ENCODE assay signal across 8 mouse cellular contexts in the genomic region with DNA sequence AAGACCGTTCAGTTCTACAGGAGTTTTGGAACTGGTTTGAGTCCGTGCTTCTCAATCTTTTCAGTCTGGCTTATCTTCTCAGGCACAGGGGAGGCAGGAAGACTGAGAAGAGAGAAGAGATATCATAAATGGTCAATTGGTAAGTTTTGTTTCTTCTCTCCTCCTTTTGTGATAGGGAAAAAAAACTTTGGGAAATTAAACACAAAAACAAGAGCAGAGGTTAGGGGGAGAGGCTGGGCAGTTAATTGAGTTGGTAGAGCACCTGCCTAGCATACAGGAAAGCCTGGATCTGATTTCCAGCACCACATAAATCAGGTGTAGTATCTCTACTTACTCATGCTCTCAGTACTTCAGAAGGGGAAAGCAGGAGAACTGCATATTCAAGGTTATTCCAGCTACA. TPM values are rescaled to one million over a fixed set of nuclear protein-coding genes. Genes with fewer than 3 reads are reported as not detected.
DNase-seq lines count a peak whose midpoint lies in the region; ATAC-seq and TF ChIP-seq lines count a peak whose summit lies in the region.

A gene (minus strand): TSS at position 101 of the 400 bp plus-strand sequence.

- peak within 1 kb of the TSS; percentile 72 for H3K27ac ChIP-seq in spleen, adult 2 months (ENCODE audit: insufficient read depth, low read length)
- H3K27ac ChIP-seq in hindbrain, postnatal 0 days: no peak within 1 kb of the TSS
- no peak within 1 kb of the TSS for H3K27ac ChIP-seq in midbrain, embryonic 16.5 days (ENCODE audit: low read length)

- no peak within 1 kb of the TSS for H3K4me3 ChIP-seq in spleen, adult 2 months (ENCODE audit: extremely low read depth, insufficient read depth, insufficient read length)
- no peak within 1 kb of the TSS for H3K4me3 ChIP-seq in hindbrain, postnatal 0 days (ENCODE audit: low read length)
- H3K4me3 ChIP-seq in midbrain, embryonic 16.5 days (ENCODE audit: low read depth, low read length): no peak within 1 kb of the TSS

- H3K9me3 ChIP-seq in hindbrain, postnatal 0 days (ENCODE audit: low read length): no peaks in the 10 kb centered on the region
- no peaks in the 10 kb centered on the region for H3K9me3 ChIP-seq in midbrain, embryonic 16.5 days (replicated peaks; ENCODE audit: control insufficient read depth, low read length, poor library complexity, severe bottlenecking)

- no peak within 1 kb of the TSS for H3K9ac ChIP-seq in hindbrain, postnatal 0 days (replicated peaks; ENCODE audit: low read length)
- no peak within 1 kb of the TSS for H3K9ac ChIP-seq in midbrain, embryonic 16.5 days (ENCODE audit: low read depth, low read length)

- no peaks in the 10 kb centered on the region for H3K27me3 ChIP-seq in spleen, adult 2 months (ENCODE audit: control insufficient read depth, insufficient read depth, low read length)
- H3K27me3 ChIP-seq in hindbrain, postnatal 0 days (ENCODE audit: insufficient read depth, low read length): no peaks in the 10 kb centered on the region
- H3K27me3 ChIP-seq in midbrain, embryonic 16.5 days (ENCODE audit: control insufficient read depth, insufficient read depth, low read depth, low read length): no peaks in the 10 kb centered on the region

- 75% methylated on average over 2 of the region's 2 CpGs for WGBS in spleen, adult 2 months
- WGBS in hindbrain, postnatal 0 days: 83% methylated on average over 2 of the region's 2 CpGs
- 80% methylated on average over 2 of the region's 2 CpGs for WGBS in midbrain, embryonic 16.5 days

- no peak within 1 kb of the TSS for H3K4me2 ChIP-seq in hindbrain, postnatal 0 days (ENCODE audit: low read depth, low read length)
- no peak within 1 kb of the TSS for H3K4me2 ChIP-seq in midbrain, embryonic 16.5 days (ENCODE audit: low read length)

- no peak for TF ChIP-seq POLR2A in spleen, adult 2 months (IDR thresholded peaks at IDR 0.05; ENCODE audit: low read depth, low read length)

- peaks cover 16% of the 10 kb centered on the region; the same call in 1 of the 2 replicates for H3K4me1 ChIP-seq in spleen, adult 2 months (ENCODE audit: control insufficient read depth, insufficient read depth, insufficient read length)
- H3K4me1 ChIP-seq in hindbrain, postnatal 0 days (ENCODE audit: insufficient read depth, low read length): no peaks in the 10 kb centered on the region
- peaks cover 8% of the 10 kb centered on the region; the same call in 1 of the 2 replicates for H3K4me1 ChIP-seq in midbrain, embryonic 16.5 days (ENCODE audit: control insufficient read depth, insufficient read depth, low read length)

- no peaks in the 10 kb centered on the region for H3K36me3 ChIP-seq in spleen, adult 2 months (ENCODE audit: control insufficient read depth, insufficient read depth, low read length)
- H3K36me3 ChIP-seq in hindbrain, postnatal 0 days (ENCODE audit: insufficient read depth, low read length): no peaks in the 10 kb centered on the region
- H3K36me3 ChIP-seq in midbrain, embryonic 16.5 days (ENCODE audit: control insufficient read depth, insufficient read depth, low read length): no peaks in the 10 kb centered on the region

- no peak for DNase-seq in adrenal gland, adult 18-20 months (ENCODE audit: low spot score in 2 of 2)
- DNase-seq in adrenal gland, adult (ENCODE audit: inconsistent age in 2 of 2, low spot score in 1 of 2): no peak
- no peak for DNase-seq in spleen, adult 2 months (ENCODE audit: low read depth in 1 of 2, low spot score in 2 of 2)
- DNase-seq in spleen, postnatal 4 days (ENCODE audit: low spot score in 2 of 2): no peak
- no peak for DNase-seq in hindbrain, postnatal 0 days (ENCODE audit: low spot score)
- no peak for DNase-seq in thymus, postnatal 14 days
- no peak for DNase-seq in urinary bladder, postnatal 4 days (ENCODE audit: low spot score in 2 of 2)

- ATAC-seq in hindbrain, postnatal 0 days: no peak
- no peak for ATAC-seq in midbrain, embryonic 16.5 days

- no peak for TF ChIP-seq CTCF in spleen, adult 2 months (IDR thresholded peaks at IDR 0.05; ENCODE audit: extremely low read depth, insufficient read depth, insufficient read length, insufficient replicate concordance)
- TF ChIP-seq CTCF in hindbrain, postnatal 0 days (IDR thresholded peaks at IDR 0.05; ENCODE audit: low read depth): no peak

RNA-seq across cellular contexts. Expression of the gene that starts here (rescaled TPM):
- total RNA-seq in adrenal gland, adult 18-20 months (2021): 10 to 100 TPM; 17.2 to 18.5 TPM
- 45.0 and 55.5 TPM in 2 replicates for polyA plus RNA-seq in spleen, adult 2 months (2012; rRNA removed)
- total RNA-seq in hindbrain, postnatal 0 days (2014; rRNA removed): 81.3 and 106 TPM in 2 replicates
- 55.0 and 59.6 TPM in 2 replicates for polyA plus RNA-seq in hindbrain, postnatal 0 days (2015; fragmentation: Nextera tagmentation; extraction: Ambion mirVana)
- 78.2 and 87.8 TPM in 2 replicates for polyA plus RNA-seq in midbrain, embryonic 16.5 days (2015; fragmentation: Nextera tagmentation; extraction: Ambion mirVana)
